ENCODE assay signal across 10 mouse cellular contexts in the genomic region with DNA sequence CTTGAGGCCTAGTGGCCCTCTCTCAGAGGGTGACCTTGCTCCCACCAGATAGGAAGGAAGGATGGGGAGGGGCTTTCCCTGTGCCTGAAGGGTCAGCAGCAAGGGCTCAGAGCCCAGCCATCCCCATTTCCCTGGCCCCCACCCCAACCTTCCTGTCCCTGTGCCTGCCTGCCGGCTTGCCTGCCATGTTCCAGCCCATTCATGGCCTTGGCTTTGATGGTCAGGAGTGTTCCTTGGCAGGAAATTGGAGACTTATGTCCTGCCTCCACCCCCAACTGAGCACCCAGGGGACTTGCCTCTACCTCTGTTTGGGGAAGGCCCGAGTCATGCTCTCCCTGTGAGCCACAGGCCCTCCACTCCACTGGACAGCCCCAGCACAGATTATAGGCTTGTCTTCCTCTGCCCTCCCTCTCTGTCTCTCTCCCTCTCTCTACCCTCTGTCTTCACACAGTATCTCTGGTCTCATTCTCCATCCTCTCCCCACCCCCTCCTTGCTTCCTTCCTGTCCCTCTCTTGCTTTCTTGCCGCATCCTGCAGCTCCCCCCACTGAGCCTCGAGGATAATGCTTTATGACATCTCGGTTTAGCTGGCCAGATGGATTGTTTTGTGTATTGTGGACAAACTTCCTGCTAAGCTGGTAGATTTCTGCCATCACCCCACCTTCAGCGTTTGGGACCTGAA. TPM values are rescaled to one million over a fixed set of nuclear protein-coding genes. Genes with fewer than 3 reads are reported as not detected.
DNase-seq lines count a peak whose midpoint lies in the region; ATAC-seq lines count a peak whose summit lies in the region.
"Had no signal": no experiment of that assay in that cellular context is flagged by ENCODE, and none has a peak within 500 bp of the region (broad histone marks: within the 10 kb centered on the region; RNA-seq: fewer than 3 reads in every experiment).

No protein-coding gene starts in this region.

- H3K36me3 ChIP-seq in forebrain, embryonic 10.5 days (replicated peaks): no peaks in the 10 kb centered on the region
- no peaks in the 10 kb centered on the region for H3K36me3 ChIP-seq in forebrain, embryonic 16.5 days (ENCODE audit: control insufficient read depth, insufficient read depth)
- H3K36me3 ChIP-seq in embryonic facial prominence, embryonic 15.5 days: no peaks in the 10 kb centered on the region
- no peaks in the 10 kb centered on the region for H3K36me3 ChIP-seq in lung, embryonic 15.5 days
- H3K36me3 ChIP-seq: G1E had no signal

- peaks cover 59% of the 10 kb centered on the region for H3K27me3 ChIP-seq in forebrain, embryonic 10.5 days (ENCODE audit: poor library complexity, severe bottlenecking)
- H3K27me3 ChIP-seq in forebrain, embryonic 16.5 days (replicated peaks; ENCODE audit: control insufficient read depth, insufficient read depth, low read length): peaks cover 19% of the 10 kb centered on the region
- H3K27me3 ChIP-seq in embryonic facial prominence, embryonic 15.5 days: peaks cover 13% of the 10 kb centered on the region
- H3K27me3 ChIP-seq in lung, embryonic 15.5 days: peaks cover 26% of the 10 kb centered on the region

- 34% methylated on average over 6 of the region's 6 CpGs for WGBS in forebrain, embryonic 10.5 days
- 37% methylated on average over 6 of the region's 6 CpGs for WGBS in forebrain, embryonic 16.5 days
- WGBS in embryonic facial prominence, embryonic 15.5 days: 29% methylated on average over 6 of the region's 6 CpGs
- WGBS in lung, embryonic 15.5 days: 19% methylated on average over 6 of the region's 6 CpGs

- no peak overlapping the region for H3K4me2 ChIP-seq in forebrain, embryonic 16.5 days (ENCODE audit: low read length)
- H3K4me2 ChIP-seq in embryonic facial prominence, embryonic 15.5 days (replicated peaks): no peak overlapping the region
- peak overlapping the region; percentile 86; the same call in 1 of the 2 replicates for H3K4me2 ChIP-seq in lung, embryonic 15.5 days

- H3K9ac ChIP-seq in forebrain, embryonic 16.5 days (replicated peaks; ENCODE audit: low read depth, low read length): no peak overlapping the region
- no peak overlapping the region for H3K9ac ChIP-seq in embryonic facial prominence, embryonic 15.5 days
- no peak overlapping the region for H3K9ac ChIP-seq in lung, embryonic 15.5 days

- H3K27ac ChIP-seq in forebrain, embryonic 10.5 days: 0 out of 2 replicates have a peak overlapping the region, but pooled peaks have one; percentile 26
- H3K27ac ChIP-seq in forebrain, embryonic 16.5 days (ENCODE audit: low read length): no peak overlapping the region
- peak overlapping the region; percentile 82 for H3K27ac ChIP-seq in embryonic facial prominence, embryonic 15.5 days (replicated peaks)
- H3K27ac ChIP-seq in lung, embryonic 15.5 days: peak overlapping the region; percentile 95

- H3K9me3 ChIP-seq in forebrain, embryonic 10.5 days: no peaks in the 10 kb centered on the region
- no peaks in the 10 kb centered on the region for H3K9me3 ChIP-seq in forebrain, embryonic 16.5 days (ENCODE audit: control insufficient read depth, low read length)
- no peaks in the 10 kb centered on the region for H3K9me3 ChIP-seq in embryonic facial prominence, embryonic 15.5 days (replicated peaks)
- no peaks in the 10 kb centered on the region for H3K9me3 ChIP-seq in lung, embryonic 15.5 days

- no peak for DNase-seq in forebrain, embryonic 10.5 days (ENCODE audit: extremely low spot score, low spot score)
- DNase-seq in kidney, adult 18-20 months: peak; percentile 69
- DNase-seq in yolk sac, embryonic 10.5 days (ENCODE audit: low spot score): peak; percentile 45
- DNase-seq in frontal cortex, postnatal 10 days (ENCODE audit: low spot score in 2 of 2): no peak

- H3K4me3 ChIP-seq in forebrain, embryonic 10.5 days: no peak overlapping the region
- H3K4me3 ChIP-seq in forebrain, embryonic 16.5 days (replicated peaks; ENCODE audit: low read length): no peak overlapping the region
- no peak overlapping the region for H3K4me3 ChIP-seq in embryonic facial prominence, embryonic 15.5 days (replicated peaks)
- H3K4me3 ChIP-seq in lung, embryonic 15.5 days: no peak overlapping the region

- no peak for ATAC-seq in forebrain, embryonic 16.5 days
- ATAC-seq in CD4-positive, CD25-positive, alpha-beta regulatory T cell, adult 4 months: peak; percentile 66
- no peak for ATAC-seq in embryonic facial prominence, embryonic 15.5 days (ENCODE audit: insufficient number of reproducible peaks, low FRiP score, low TSS enrichment, low read depth)
- 0 out of 2 replicates have a peak, but pooled peaks have one; percentile 4 for ATAC-seq in lung, embryonic 15.5 days (ENCODE audit: borderline replicate concordance, extremely low read depth, low FRiP score, low TSS enrichment)

- peaks cover 76% of the 10 kb centered on the region for H3K4me1 ChIP-seq in forebrain, embryonic 10.5 days
- H3K4me1 ChIP-seq in forebrain, embryonic 16.5 days (replicated peaks; ENCODE audit: control insufficient read depth, insufficient read depth, low read length): peaks cover 22% of the 10 kb centered on the region
- H3K4me1 ChIP-seq in embryonic facial prominence, embryonic 15.5 days: peaks cover 67% of the 10 kb centered on the region
- H3K4me1 ChIP-seq in lung, embryonic 15.5 days: peaks cover 56% of the 10 kb centered on the region

RNA-seq across cellular contexts. Expression of gene Plxnd1, which starts 1.5 kb away (rescaled TPM):
- 23.9 and 28.0 TPM in 2 replicates for polyA plus RNA-seq in forebrain, embryonic 10.5 days (2016; fragmentation: Nextera tagmentation; extraction: Ambion mirVana)
- polyA plus RNA-seq in forebrain, embryonic 16.5 days (2015; fragmentation: Nextera tagmentation; extraction: Ambion mirVana): 19.4 and 19.8 TPM in 2 replicates
- 1 to 10 TPM; 4.7 to 6.2 TPM for polyA plus RNA-seq in CD4-positive, CD25-positive, alpha-beta regulatory T cell, adult 4 months (2017; shearing (Covaris generic))
- 29.4 and 33.5 TPM in 2 replicates for polyA plus RNA-seq in embryonic facial prominence, embryonic 15.5 days (2015; fragmentation: Nextera tagmentation; extraction: Ambion mirVana)
- 49.2 and 53.5 TPM in 2 replicates for polyA plus RNA-seq in lung, embryonic 15.5 days (2015; fragmentation: Nextera tagmentation; extraction: Ambion mirVana)

RNA-seq across cellular contexts. Expression of gene H1foo, which starts 51.6 kb away (rescaled TPM):
- not detected in 2 replicates for polyA plus RNA-seq in forebrain, embryonic 10.5 days (2016; fragmentation: Nextera tagmentation; extraction: Ambion mirVana)
- polyA plus RNA-seq in forebrain, embryonic 16.5 days (2015; fragmentation: Nextera tagmentation; extraction: Ambion mirVana): not detected in 2 replicates
- polyA plus RNA-seq in CD4-positive, CD25-positive, alpha-beta regulatory T cell, adult 4 months (2017; shearing (Covaris generic)): not detected
- not detected in 2 replicates for polyA plus RNA-seq in embryonic facial prominence, embryonic 15.5 days (2015; fragmentation: Nextera tagmentation; extraction: Ambion mirVana)
- not detected in 2 replicates for polyA plus RNA-seq in lung, embryonic 15.5 days (2015; fragmentation: Nextera tagmentation; extraction: Ambion mirVana)
- polyA plus RNA-seq: G1E; large intestine, adult 2 months had no signal

Comparison
In these comparisons a context has a peak if more than half of its experiments do, and no peak if none do; other contexts are left out.
1. DNase-seq: peak in kidney, adult 18-20 months (single experiment) and yolk sac, embryonic 10.5 days (single experiment); none in forebrain, embryonic 10.5 days (single experiment) and frontal cortex, postnatal 10 days (0 of 2).
2. ATAC-seq: peak in CD4-positive, CD25-positive, alpha-beta regulatory T cell, adult 4 months (single experiment) and lung, embryonic 15.5 days (single experiment); none in forebrain, embryonic 16.5 days (single experiment) and embryonic facial prominence, embryonic 15.5 days (single experiment).